Mouse (Mus musculus): ENCODE data around the gene Rbm19. TPM values are rescaled to one million over a fixed set of nuclear protein-coding genes. Genes with fewer than 3 reads are reported as not detected.

Gene Rbm19
- polyA plus RNA-seq, 1 experiment from 2014 or later = 10.8 TPM

- TF ChIP-seq CTCF (IDR thresholded peaks at IDR 0.05; ENCODE audit: low read depth) (no peak), EP300 (optimal IDR thresholded peaks at IDR 0.05) (no peak)
- Histone ChIP-seq H3K4me3 (ENCODE audit: low read depth, low read length) (no peak overlapping the region), H3K4me2 (replicated peaks; ENCODE audit: low read depth) (no peak overlapping the region), H3K4me1 (replicated peaks; ENCODE audit: control insufficient read depth, insufficient read depth) (no peaks in the 10 kb centered on the region), H3K27me3 (ENCODE audit: control insufficient read depth, insufficient read depth, low read length) (no peaks in the 10 kb centered on the region), H3K9ac (ENCODE audit: low read length) (no peak overlapping the region), H3K27ac (replicated peaks) (no peak overlapping the region), H3K9me3 (ENCODE audit: control insufficient read depth, low read length) (no peaks in the 10 kb centered on the region), H3K36me3 (ENCODE audit: control insufficient read depth, insufficient read depth, low read length) (no peaks in the 10 kb centered on the region)
- 95% methylated on average over 3 of the region's 3 CpGs for WGBS
- no peak for DNase-seq (ENCODE audit: low spot score)
- no peak for ATAC-seq (ENCODE audit: low FRiP score, low TSS enrichment)
These were observed 36.9 kb downstream of the Rbm19 start for GRCm38 (mm10) chr5:120153140-120153539.

GRCm38 (mm10) chr5:120155672-120156071 is 39.4 kb downstream of the Rbm19 start:
- Histone ChIP-seq H3K4me1 (replicated peaks; ENCODE audit: control insufficient read depth, insufficient read depth) (no peaks in the 10 kb centered on the region), H3K27ac (replicated peaks) (no peak overlapping the region), H3K36me3 (ENCODE audit: control insufficient read depth, insufficient read depth, low read length) (no peaks in the 10 kb centered on the region), H3K4me2 (replicated peaks; ENCODE audit: low read depth) (no peak overlapping the region), H3K4me3 (ENCODE audit: low read depth, low read length) (no peak overlapping the region), H3K9ac (ENCODE audit: low read length) (no peak overlapping the region), H3K9me3 (ENCODE audit: control insufficient read depth, low read length) (no peaks in the 10 kb centered on the region), H3K27me3 (ENCODE audit: control insufficient read depth, insufficient read depth, low read length) (no peaks in the 10 kb centered on the region)
- WGBS = 59% methylated on average over 10 of the region's 10 CpGs
- DNase-seq (ENCODE audit: low spot score) (no peak), ATAC-seq (ENCODE audit: low FRiP score, low TSS enrichment) (no peak)
- no peak for TF ChIP-seq CTCF (IDR thresholded peaks at IDR 0.05; ENCODE audit: low read depth)
- TF ChIP-seq EP300 (optimal IDR thresholded peaks at IDR 0.05) = no peak

GRCm38 (mm10) chr5:120156166-120156909 is 40.1 kb downstream of the Rbm19 start:
- Histone ChIP-seq H3K9me3 (ENCODE audit: control insufficient read depth, low read length) (no peaks in the 10 kb centered on the region), H3K4me3 (ENCODE audit: low read depth, low read length) (no peak overlapping the region), H3K4me2 (replicated peaks; ENCODE audit: low read depth) (no peak overlapping the region), H3K27ac (replicated peaks) (no peak overlapping the region), H3K9ac (ENCODE audit: low read length) (no peak overlapping the region), H3K4me1 (replicated peaks; ENCODE audit: control insufficient read depth, insufficient read depth) (no peaks in the 10 kb centered on the region), H3K36me3 (ENCODE audit: control insufficient read depth, insufficient read depth, low read length) (no peaks in the 10 kb centered on the region), H3K27me3 (ENCODE audit: control insufficient read depth, insufficient read depth, low read length) (no peaks in the 10 kb centered on the region)
- TF ChIP-seq EP300 (optimal IDR thresholded peaks at IDR 0.05) (no peak), CTCF (IDR thresholded peaks at IDR 0.05; ENCODE audit: low read depth) (no peak)
- DNase-seq (ENCODE audit: low spot score) (no peak), ATAC-seq (ENCODE audit: low FRiP score, low TSS enrichment) (no peak)
- 63% methylated on average over 21 of the region's 21 CpGs for WGBS

GRCm38 (mm10) chr5:120157115-120157514 is 40.9 kb downstream of the Rbm19 start:
- no peak overlapping the region for H3K27ac ChIP-seq (replicated peaks)

GRCm38 (mm10) chr5:120158476-120158875 is 42.2 kb downstream of the Rbm19 start:
- H3K4me3 ChIP-seq (ENCODE audit: low read depth, low read length) = no peak overlapping the region
- no peaks in the 10 kb centered on the region for H3K4me1 ChIP-seq (replicated peaks; ENCODE audit: control insufficient read depth, insufficient read depth)
- no peaks in the 10 kb centered on the region for H3K27me3 ChIP-seq (ENCODE audit: control insufficient read depth, insufficient read depth, low read length)
- no peak overlapping the region for H3K9ac ChIP-seq (ENCODE audit: low read length)
- no peak overlapping the region for H3K27ac ChIP-seq (replicated peaks)
- TF ChIP-seq CTCF (IDR thresholded peaks at IDR 0.05; ENCODE audit: low read depth) (no peak), EP300 (optimal IDR thresholded peaks at IDR 0.05) (no peak)
- H3K36me3 ChIP-seq (ENCODE audit: control insufficient read depth, insufficient read depth, low read length) = no peaks in the 10 kb centered on the region
- DNase-seq (ENCODE audit: low spot score) (no peak), ATAC-seq (ENCODE audit: low FRiP score, low TSS enrichment) (0 out of 2 replicates have a peak, but pooled peaks have one; percentile 40)
- 70% methylated on average over 2 of the region's 2 CpGs for WGBS
- H3K9me3 ChIP-seq (ENCODE audit: control insufficient read depth, low read length) = no peaks in the 10 kb centered on the region
- H3K4me2 ChIP-seq (replicated peaks; ENCODE audit: low read depth) = no peak overlapping the region

More at GRCm38 (mm10) chr5:120157115-120157514, 40.9 kb downstream of the Rbm19 start:
- DNase-seq (ENCODE audit: low spot score) (no peak), ATAC-seq (ENCODE audit: low FRiP score, low TSS enrichment) (no peak)
- no peak for TF ChIP-seq EP300 (optimal IDR thresholded peaks at IDR 0.05)
- no peak for TF ChIP-seq CTCF (IDR thresholded peaks at IDR 0.05; ENCODE audit: low read depth)
- Histone ChIP-seq H3K27me3 (ENCODE audit: control insufficient read depth, insufficient read depth, low read length) (no peaks in the 10 kb centered on the region), H3K4me3 (ENCODE audit: low read depth, low read length) (no peak overlapping the region), H3K9me3 (ENCODE audit: control insufficient read depth, low read length) (no peaks in the 10 kb centered on the region), H3K4me2 (replicated peaks; ENCODE audit: low read depth) (no peak overlapping the region), H3K4me1 (replicated peaks; ENCODE audit: control insufficient read depth, insufficient read depth) (no peaks in the 10 kb centered on the region), H3K9ac (ENCODE audit: low read length) (no peak overlapping the region), H3K36me3 (ENCODE audit: control insufficient read depth, insufficient read depth, low read length) (no peaks in the 10 kb centered on the region)
- WGBS = 72% methylated on average over 3 of the region's 3 CpGs

DNA sequence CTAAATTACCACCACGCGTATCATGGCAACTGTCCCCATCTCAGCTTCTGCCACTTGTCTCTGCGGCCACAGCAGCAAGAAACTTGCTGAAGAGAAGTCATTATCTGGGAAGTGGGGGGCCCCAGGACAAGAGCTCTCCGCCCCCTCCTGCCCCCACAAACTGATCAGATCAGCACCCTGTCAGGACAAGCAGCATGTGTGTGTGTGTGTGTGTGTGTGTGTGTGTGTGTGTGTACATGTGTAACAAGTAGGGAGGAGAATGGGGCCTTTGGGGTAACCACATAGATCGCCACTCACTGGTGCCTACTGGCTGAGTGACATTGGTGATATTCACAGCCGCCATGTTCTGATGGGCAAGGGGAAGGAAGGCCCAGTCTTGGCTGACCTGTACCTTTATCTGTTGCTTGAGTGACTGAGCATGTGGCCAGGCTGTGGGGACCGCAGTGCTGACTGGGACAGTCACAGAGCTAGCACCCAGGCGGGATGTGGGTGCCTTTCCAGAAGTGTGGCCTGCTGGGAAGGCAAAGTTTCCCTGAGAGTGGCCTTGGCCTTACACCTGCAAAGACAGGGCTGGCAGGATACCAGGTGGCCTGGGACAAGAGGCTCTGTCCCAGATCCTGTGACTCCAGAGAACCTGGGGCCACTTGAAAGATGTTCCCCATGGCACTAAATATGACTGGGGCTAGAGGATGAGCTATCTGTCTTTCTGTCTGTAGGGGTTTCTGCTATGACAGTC is 44.8 kb downstream of the Rbm19 start:
- Histone ChIP-seq H3K4me3 (ENCODE audit: low read depth, low read length) (no peak overlapping the region), H3K4me2 (replicated peaks; ENCODE audit: low read depth) (no peak overlapping the region), H3K9ac (ENCODE audit: low read length) (no peak overlapping the region), H3K4me1 (replicated peaks; ENCODE audit: control insufficient read depth, insufficient read depth) (no peaks in the 10 kb centered on the region), H3K27me3 (ENCODE audit: control insufficient read depth, insufficient read depth, low read length) (no peaks in the 10 kb centered on the region), H3K27ac (replicated peaks) (no peak overlapping the region), H3K9me3 (ENCODE audit: control insufficient read depth, low read length) (no peaks in the 10 kb centered on the region), H3K36me3 (ENCODE audit: control insufficient read depth, insufficient read depth, low read length) (no peaks in the 10 kb centered on the region)
- TF ChIP-seq CTCF (IDR thresholded peaks at IDR 0.05; ENCODE audit: low read depth) (no peak), EP300 (optimal IDR thresholded peaks at IDR 0.05) (no peak)
- DNase-seq (ENCODE audit: low spot score) (no peak), ATAC-seq (ENCODE audit: low FRiP score, low TSS enrichment) (no peak)
- WGBS = 90% methylated on average over 8 of the region's 8 CpGs

All from stomach, postnatal 0 days (tissue).